Mouse (Mus musculus): ENCODE results near the gene Ppp3ca. TPM values are rescaled to one million over a fixed set of nuclear protein-coding genes. Genes with fewer than 3 reads are reported as not detected.

Ppp3ca gene
- polyA plus RNA-seq, 1 experiment: 24.3 TPM

GRCm38 (mm10) chr3:136765569-136765968 lies 95.6 kb downstream of the Ppp3ca start:
- H3K36me3 ChIP-seq (ENCODE audit: control insufficient read depth, insufficient read depth, low read length): no peaks in the 10 kb centered on the region
- no peaks in the 10 kb centered on the region for H3K4me1 ChIP-seq (ENCODE audit: control insufficient read depth, insufficient read depth, low read length)
- no peak overlapping the region for H3K4me3 ChIP-seq (ENCODE audit: control insufficient read depth, low read depth, low read length)
- H3K27me3 ChIP-seq (ENCODE audit: control insufficient read depth, insufficient read depth, low read length): no peaks in the 10 kb centered on the region
- TF ChIP-seq CTCF (IDR thresholded peaks at IDR 0.05; ENCODE audit: control insufficient read depth, insufficient read depth, insufficient replicate concordance, low read depth, low read length): no peak
- no peak for TF ChIP-seq POLR2A (IDR thresholded peaks at IDR 0.05; ENCODE audit: control insufficient read depth, low read depth, low read length)
- H3K27ac ChIP-seq (ENCODE audit: control insufficient read depth, insufficient read depth, low read depth, low read length): no peak overlapping the region

GRCm38 (mm10) chr3:136768775-136769485 lies 99.0 kb downstream of the Ppp3ca start:
- TF ChIP-seq CTCF (IDR thresholded peaks at IDR 0.05; ENCODE audit: control insufficient read depth, insufficient read depth, insufficient replicate concordance, low read depth, low read length): no peak
- no peak for TF ChIP-seq POLR2A (IDR thresholded peaks at IDR 0.05; ENCODE audit: control insufficient read depth, low read depth, low read length)
- no peak overlapping the region for H3K4me3 ChIP-seq (ENCODE audit: control insufficient read depth, low read depth, low read length)

GRCm38 (mm10) chr3:136769486-136769882 lies 99.6 kb downstream of the Ppp3ca start:
- H3K4me3 ChIP-seq (ENCODE audit: control insufficient read depth, low read depth, low read length): no peak overlapping the region
- no peak for TF ChIP-seq POLR2A (IDR thresholded peaks at IDR 0.05; ENCODE audit: control insufficient read depth, low read depth, low read length)
- no peak for TF ChIP-seq CTCF (IDR thresholded peaks at IDR 0.05; ENCODE audit: control insufficient read depth, insufficient read depth, insufficient replicate concordance, low read depth, low read length)
- H3K36me3 ChIP-seq (ENCODE audit: control insufficient read depth, insufficient read depth, low read length): no peaks in the 10 kb centered on the region
- no peaks in the 10 kb centered on the region for H3K27me3 ChIP-seq (ENCODE audit: control insufficient read depth, insufficient read depth, low read length)
- H3K4me1 ChIP-seq (ENCODE audit: control insufficient read depth, insufficient read depth, low read length): no peaks in the 10 kb centered on the region
- H3K27ac ChIP-seq (ENCODE audit: control insufficient read depth, insufficient read depth, low read depth, low read length): no peak overlapping the region

More at GRCm38 (mm10) chr3:136768775-136769485, 99.0 kb downstream of the Ppp3ca start:
- Histone ChIP-seq H3K4me1 (ENCODE audit: control insufficient read depth, insufficient read depth, low read length) (no peaks in the 10 kb centered on the region), H3K27ac (ENCODE audit: control insufficient read depth, insufficient read depth, low read depth, low read length) (no peak overlapping the region), H3K36me3 (ENCODE audit: control insufficient read depth, insufficient read depth, low read length) (no peaks in the 10 kb centered on the region), H3K27me3 (ENCODE audit: control insufficient read depth, insufficient read depth, low read length) (no peaks in the 10 kb centered on the region)

GRCm38 (mm10) chr3:136771700-136772099 lies 101.8 kb downstream of the Ppp3ca start:
- Histone ChIP-seq H3K4me3 (ENCODE audit: control insufficient read depth, low read depth, low read length) (no peak overlapping the region), H3K27ac (ENCODE audit: control insufficient read depth, insufficient read depth, low read depth, low read length) (no peak overlapping the region), H3K36me3 (ENCODE audit: control insufficient read depth, insufficient read depth, low read length) (no peaks in the 10 kb centered on the region), H3K27me3 (ENCODE audit: control insufficient read depth, insufficient read depth, low read length) (no peaks in the 10 kb centered on the region), H3K4me1 (ENCODE audit: control insufficient read depth, insufficient read depth, low read length) (no peaks in the 10 kb centered on the region)
- TF ChIP-seq POLR2A (IDR thresholded peaks at IDR 0.05; ENCODE audit: control insufficient read depth, low read depth, low read length) (no peak), CTCF (IDR thresholded peaks at IDR 0.05; ENCODE audit: control insufficient read depth, insufficient read depth, insufficient replicate concordance, low read depth, low read length) (no peak)

GRCm38 (mm10) chr3:136773217-136773616 lies 103.3 kb downstream of the Ppp3ca start:
- H3K36me3 ChIP-seq (ENCODE audit: control insufficient read depth, insufficient read depth, low read length): no peaks in the 10 kb centered on the region
- no peaks in the 10 kb centered on the region for H3K4me1 ChIP-seq (ENCODE audit: control insufficient read depth, insufficient read depth, low read length)
- no peak overlapping the region for H3K27ac ChIP-seq (ENCODE audit: control insufficient read depth, insufficient read depth, low read depth, low read length)
- TF ChIP-seq CTCF (IDR thresholded peaks at IDR 0.05; ENCODE audit: control insufficient read depth, insufficient read depth, insufficient replicate concordance, low read depth, low read length): no peak
- no peak for TF ChIP-seq POLR2A (IDR thresholded peaks at IDR 0.05; ENCODE audit: control insufficient read depth, low read depth, low read length)
- H3K4me3 ChIP-seq (ENCODE audit: control insufficient read depth, low read depth, low read length): no peak overlapping the region
- H3K27me3 ChIP-seq (ENCODE audit: control insufficient read depth, insufficient read depth, low read length): no peaks in the 10 kb centered on the region

- H3K27me3 ChIP-seq (ENCODE audit: control insufficient read depth, insufficient read depth, low read length): no peaks in the 10 kb centered on the region
- no peak overlapping the region for H3K27ac ChIP-seq (ENCODE audit: control insufficient read depth, insufficient read depth, low read depth, low read length)
- H3K4me3 ChIP-seq (ENCODE audit: control insufficient read depth, low read depth, low read length): no peak overlapping the region
- no peaks in the 10 kb centered on the region for H3K36me3 ChIP-seq (ENCODE audit: control insufficient read depth, insufficient read depth, low read length)
- TF ChIP-seq POLR2A (IDR thresholded peaks at IDR 0.05; ENCODE audit: control insufficient read depth, low read depth, low read length) (no peak), CTCF (IDR thresholded peaks at IDR 0.05; ENCODE audit: control insufficient read depth, insufficient read depth, insufficient replicate concordance, low read depth, low read length) (no peak)
- H3K4me1 ChIP-seq (ENCODE audit: control insufficient read depth, insufficient read depth, low read length): no peaks in the 10 kb centered on the region
Observed at GRCm38 (mm10) chr3:136774196-136774595, 104.3 kb downstream of the Ppp3ca start.

GRCm38 (mm10) chr3:136776525-136776924 lies 106.6 kb downstream of the Ppp3ca start:
- no peak overlapping the region for H3K27ac ChIP-seq (ENCODE audit: control insufficient read depth, insufficient read depth, low read depth, low read length)
- TF ChIP-seq POLR2A (IDR thresholded peaks at IDR 0.05; ENCODE audit: control insufficient read depth, low read depth, low read length): no peak
- TF ChIP-seq CTCF (IDR thresholded peaks at IDR 0.05; ENCODE audit: control insufficient read depth, insufficient read depth, insufficient replicate concordance, low read depth, low read length): no peak
- H3K36me3 ChIP-seq (ENCODE audit: control insufficient read depth, insufficient read depth, low read length): no peaks in the 10 kb centered on the region
- H3K4me3 ChIP-seq (ENCODE audit: control insufficient read depth, low read depth, low read length): no peak overlapping the region
- H3K4me1 ChIP-seq (ENCODE audit: control insufficient read depth, insufficient read depth, low read length): no peaks in the 10 kb centered on the region
- no peaks in the 10 kb centered on the region for H3K27me3 ChIP-seq (ENCODE audit: control insufficient read depth, insufficient read depth, low read length)
